Mouse (Mus musculus) hindbrain, embryonic 14.5 days (tissue): ENCODE measurements around the gene Hbq1b. TPM values are rescaled to one million over a fixed set of nuclear protein-coding genes. Genes with fewer than 3 reads are reported as not detected.

Experiments used
- ATAC-seq: fragments of 200-750 bp; cut with Nextera tagmentation; 2 replicates; pipeline ENCODE4 v1.8.0; 2017; ENCODE audit warnings: moderate number of reproducible peaks, mild to moderate bottlenecking, moderate TSS enrichment, moderate library complexity; ENCODE audit not compliant: low FRiP score
- DNase-seq: peaks from one replicate; pipeline ENCODE4 v3.0.0-alpha.2; 2015; ENCODE audit warnings: low spot score
- H3K27ac ChIP-seq: fragments of 300-500 bp; sonication (generic); 2 replicates; pipeline ENCODE4 v1.5.1; 2014; ENCODE audit warnings: mild to moderate bottlenecking, moderate library complexity
- H3K27me3 ChIP-seq: fragments of 300-500 bp; sonication (generic); 2 replicates; pipeline ENCODE4 v1.6.1; 2014; ENCODE audit warnings: mild to moderate bottlenecking, low read length, mixed read lengths; ENCODE audit not compliant: control insufficient read depth, insufficient read depth
- H3K36me3 ChIP-seq: fragments of 300-500 bp; sonication (generic); replicated peaks from 2 replicates; pipeline ENCODE4 v1.6.1; 2014; ENCODE audit not compliant: control insufficient read depth, insufficient read depth
- H3K4me1 ChIP-seq: fragments of 300-500 bp; sonication (generic); replicated peaks from 2 replicates; pipeline ENCODE4 v1.6.1; 2014; ENCODE audit warnings: antibody characterized with exemption, low read length, mixed read lengths; ENCODE audit not compliant: control insufficient read depth, insufficient read depth
- H3K4me2 ChIP-seq: fragments of 300-500 bp; sonication (generic); replicated peaks from 2 replicates; pipeline ENCODE4 v1.6.1; 2014; ENCODE audit warnings: mild to moderate bottlenecking, moderate library complexity
- H3K4me3 ChIP-seq: fragments of 300-500 bp; sonication (generic); replicated peaks from 2 replicates; pipeline ENCODE4 v1.5.1; 2014; ENCODE audit warnings: mild to moderate bottlenecking, low read length
- H3K9ac ChIP-seq: fragments of 300-500 bp; sonication (generic); 2 replicates; pipeline ENCODE4 v1.6.1; 2014
- H3K9me3 ChIP-seq: fragments of 300-500 bp; sonication (generic); 2 replicates; pipeline ENCODE4 v1.6.1; 2016; ENCODE audit warnings: low read length; ENCODE audit not compliant: control insufficient read depth
- WGBS: fragments of 180-500 bp; shearing (Covaris S2); extraction: QIAGEN DNeasy Blood & Tissue Kit; methylation state at CpG from one replicate; pipeline ENCODE4 v1.1.7; 2014; 5-methylcytosine and 5-hydroxymethylcytosine counted together
- polyA plus RNA-seq: library from polyadenylated mRNA; unstranded; fragments of >200 nt; fragmentation: Nextera tagmentation; extraction: Ambion mirVana; gene quantifications from 2 replicates; pipeline ENCODE4 v1.2.1, GENCODE M21; 2014

Gene Hbq1b
- polyA plus RNA-seq, 1 experiment from 2014 or later, result 0.82 TPM

DNA sequence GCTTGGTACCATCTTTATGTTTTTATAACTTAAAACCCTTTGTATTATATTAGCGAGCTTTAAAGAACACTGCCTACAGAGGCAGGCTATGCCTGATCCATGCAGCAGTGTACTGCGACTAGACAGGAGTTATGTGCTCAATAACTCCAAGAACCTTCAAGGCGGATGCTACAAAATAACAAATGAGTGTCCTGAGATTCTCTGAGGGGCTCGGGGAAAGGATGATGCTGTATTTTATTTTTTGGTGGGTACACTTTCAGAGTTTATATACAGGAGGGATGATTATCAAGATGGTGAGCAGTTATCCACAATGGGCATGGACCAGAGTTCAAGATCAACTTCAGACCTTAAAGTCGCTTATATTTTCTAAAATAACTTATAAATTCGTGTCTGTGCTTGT lies 20.0 kb upstream of the Hbq1b start:
- Histone ChIP-seq H3K27ac (peak overlapping the region; percentile 92), H3K9ac (peak overlapping the region; percentile 96), H3K36me3 (no peaks in the 10 kb centered on the region; the same call in 1 of the 2 replicates), H3K27me3 (no peaks in the 10 kb centered on the region), H3K4me2 (peak overlapping the region; percentile 60), H3K9me3 (no peaks in the 10 kb centered on the region), H3K4me1 (peaks cover 20% of the 10 kb centered on the region), H3K4me3 (peak overlapping the region; percentile 72)
- no peak for DNase-seq
- 27% methylated on average over 6 of the region's 6 CpGs for WGBS
- no peak for ATAC-seq

DNA sequence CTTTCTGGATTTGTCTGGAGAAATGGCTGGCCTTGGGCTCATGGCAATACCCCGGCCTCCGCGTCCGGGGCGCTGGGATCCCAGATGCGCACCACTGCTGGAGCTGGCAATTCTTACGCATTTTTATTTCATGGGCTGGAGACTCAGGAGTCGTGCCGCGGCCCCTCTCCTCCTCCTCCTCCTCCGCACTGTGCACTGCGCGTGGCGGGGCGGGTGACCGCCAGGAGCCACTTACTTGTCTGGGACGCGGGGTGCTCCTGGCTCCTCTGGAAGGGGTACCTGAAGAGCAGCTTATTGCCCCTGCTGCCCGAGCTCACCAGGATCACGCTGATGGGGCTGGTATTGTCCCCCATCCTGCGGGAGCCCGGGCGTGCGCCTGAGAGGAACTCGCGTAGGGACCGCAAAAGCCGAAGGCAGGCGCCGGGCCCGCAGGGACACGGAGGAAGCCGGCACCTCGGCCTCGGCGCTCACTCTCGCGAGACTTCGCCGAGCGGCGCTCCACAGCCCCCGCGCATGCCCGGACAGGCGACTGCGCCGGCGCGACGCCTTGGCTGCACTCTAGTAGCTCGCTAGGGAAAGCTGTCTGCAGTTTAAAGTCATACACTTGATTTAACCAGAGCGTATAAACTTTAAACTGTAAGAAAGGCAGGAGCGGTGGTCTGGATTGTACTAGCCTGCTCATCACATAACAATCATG lies 19.4 kb upstream of the Hbq1b start, which contains the start of gene Nprl3:
Gene Nprl3, minus strand, starts transcription at position 520 of the 697 bp plus-strand sequence.
- ATAC-seq (peak; percentile 99), DNase-seq (peak; percentile 95)
- H3K27me3 ChIP-seq, result no peaks in the 10 kb centered on the region
- H3K36me3 ChIP-seq, result no peaks in the 10 kb centered on the region
- WGBS, result under 1% methylated on average over 54 of the region's 54 CpGs
- H3K9me3 ChIP-seq, result no peaks in the 10 kb centered on the region
- H3K27ac ChIP-seq, result peak within 1 kb of the TSS; percentile 92
- peak within 1 kb of the TSS; percentile 60 for H3K4me2 ChIP-seq
- H3K9ac ChIP-seq, result peak within 1 kb of the TSS; percentile 96
- peak within 1 kb of the TSS; percentile 72 for H3K4me3 ChIP-seq
- peaks cover 20% of the 10 kb centered on the region for H3K4me1 ChIP-seq

DNA sequence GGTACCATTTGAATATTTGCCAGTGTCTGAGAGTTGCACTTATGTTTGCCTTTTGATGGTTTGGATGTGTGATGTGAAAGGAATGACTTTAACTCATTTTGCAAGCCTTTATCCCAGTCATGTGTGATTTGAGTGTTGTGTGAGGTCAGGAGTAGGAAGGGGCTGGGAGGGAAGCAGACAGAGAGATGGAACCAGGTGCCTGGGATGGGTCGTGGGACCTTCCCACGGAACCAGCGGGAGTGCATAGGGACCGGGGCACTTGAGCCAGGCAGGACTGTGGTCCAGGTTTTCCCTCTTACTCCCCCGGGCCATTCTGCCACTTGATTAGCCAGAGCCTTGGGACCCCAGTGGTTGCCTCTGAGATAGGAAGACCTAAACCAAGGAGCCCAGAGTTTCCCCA lies 18.8 kb upstream of the Hbq1b start:
- DNase-seq (no peak), ATAC-seq (peak; percentile 25; the same call in 1 of the 2 replicates)

DNA sequence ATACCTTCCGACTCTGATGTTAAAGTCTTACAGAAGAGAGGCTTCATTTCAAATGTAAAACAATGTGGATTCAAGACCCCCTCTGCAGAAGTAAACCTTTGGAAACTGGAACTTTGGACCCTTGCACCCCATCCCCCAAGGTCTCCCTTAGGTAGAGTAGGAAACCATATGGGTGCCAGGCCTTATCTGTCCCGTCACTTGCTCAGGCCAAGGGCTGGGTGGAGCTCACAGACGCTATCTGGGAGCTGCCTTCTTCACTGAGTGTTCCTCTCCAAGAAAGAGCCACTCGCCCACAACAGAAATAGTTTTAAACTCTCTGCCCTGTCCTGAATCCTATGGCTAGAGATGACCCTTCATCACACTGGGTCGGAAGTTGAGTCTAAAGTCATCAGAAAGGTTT lies 17.8 kb upstream of the Hbq1b start:
- Histone ChIP-seq H3K27me3 (no peaks in the 10 kb centered on the region), H3K9ac (no peak overlapping the region), H3K9me3 (no peaks in the 10 kb centered on the region), H3K27ac (no peak overlapping the region), H3K36me3 (no peaks in the 10 kb centered on the region), H3K4me3 (no peak overlapping the region), H3K4me1 (peaks cover 20% of the 10 kb centered on the region), H3K4me2 (no peak overlapping the region)
- ATAC-seq (no peak), DNase-seq (no peak)
- WGBS, result 88% methylated on average over 5 of the region's 5 CpGs

More for the DNA sequence above, 18.8 kb upstream of the Hbq1b start:
- Histone ChIP-seq H3K36me3 (no peaks in the 10 kb centered on the region), H3K9ac (peak overlapping the region; percentile 96), H3K9me3 (no peaks in the 10 kb centered on the region), H3K27ac (peak overlapping the region; percentile 92), H3K4me3 (peak overlapping the region; percentile 72), H3K27me3 (no peaks in the 10 kb centered on the region), H3K4me1 (peaks cover 20% of the 10 kb centered on the region), H3K4me2 (peak overlapping the region; percentile 60)
- 24% methylated on average over 5 of the region's 5 CpGs for WGBS

DNA sequence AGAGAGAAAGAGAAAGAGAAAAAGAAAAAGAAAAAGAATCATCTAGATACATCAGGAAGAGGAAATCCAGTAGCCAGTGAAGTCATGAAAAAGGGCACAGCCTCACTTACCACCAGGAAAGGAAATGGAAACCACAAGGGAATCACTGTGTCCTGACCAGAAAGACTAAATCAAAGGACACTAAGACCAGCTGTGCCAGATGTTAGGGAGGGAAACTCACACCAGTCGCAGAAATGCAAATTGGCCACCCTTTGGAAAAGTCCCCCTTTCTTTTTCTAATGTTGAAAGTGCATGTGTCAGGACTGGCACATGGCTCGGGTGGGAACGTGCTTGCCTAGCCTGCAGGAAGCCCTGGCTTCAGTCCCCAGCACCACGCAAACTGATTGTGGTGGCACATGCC lies 15.6 kb upstream of the Hbq1b start:
- no peak for DNase-seq
- Histone ChIP-seq H3K4me3 (no peak overlapping the region), H3K9ac (no peak overlapping the region), H3K27ac (no peak overlapping the region), H3K27me3 (no peaks in the 10 kb centered on the region), H3K4me1 (peaks cover 11% of the 10 kb centered on the region), H3K36me3 (no peaks in the 10 kb centered on the region), H3K4me2 (no peak overlapping the region), H3K9me3 (no peaks in the 10 kb centered on the region)
- no peak for ATAC-seq
- 46% methylated on average over 4 of the region's 4 CpGs for WGBS

DNA sequence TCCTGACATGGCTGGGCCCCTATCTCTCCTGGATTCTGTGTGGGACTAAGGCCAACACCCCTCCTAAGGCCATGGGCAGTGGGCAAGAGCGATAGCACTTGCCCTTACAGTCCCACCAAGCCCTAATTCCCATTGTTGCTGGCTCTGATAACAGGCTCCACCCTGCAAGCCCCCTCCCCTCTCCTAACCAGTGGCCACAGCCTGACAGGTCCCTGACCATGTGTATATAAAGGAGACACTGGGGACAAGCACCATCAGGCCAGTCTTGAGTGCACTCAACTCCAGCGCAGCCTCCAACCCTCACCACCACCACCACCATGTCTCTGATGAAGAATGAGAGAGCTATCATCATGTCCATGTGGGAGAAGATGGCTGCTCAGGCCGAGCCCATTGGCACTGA lies 10.4 kb upstream of the Hbq1b start, which contains the start of gene Hba-x:
Gene Hba-x, plus strand, starts transcription at position 54 of the 400 bp plus-strand sequence.
- WGBS, result 77% methylated on average over 3 of the region's 3 CpGs
- no peak within 1 kb of the TSS for H3K4me3 ChIP-seq
- H3K9ac ChIP-seq, result no peak within 1 kb of the TSS
- no peak within 1 kb of the TSS for H3K27ac ChIP-seq
- no peak for ATAC-seq
- H3K36me3 ChIP-seq, result no peaks in the 10 kb centered on the region
- no peaks in the 10 kb centered on the region for H3K9me3 ChIP-seq
- H3K27me3 ChIP-seq, result no peaks in the 10 kb centered on the region
- no peaks in the 10 kb centered on the region for H3K4me1 ChIP-seq
- no peak for DNase-seq
- H3K4me2 ChIP-seq, result no peak within 1 kb of the TSS

DNA sequence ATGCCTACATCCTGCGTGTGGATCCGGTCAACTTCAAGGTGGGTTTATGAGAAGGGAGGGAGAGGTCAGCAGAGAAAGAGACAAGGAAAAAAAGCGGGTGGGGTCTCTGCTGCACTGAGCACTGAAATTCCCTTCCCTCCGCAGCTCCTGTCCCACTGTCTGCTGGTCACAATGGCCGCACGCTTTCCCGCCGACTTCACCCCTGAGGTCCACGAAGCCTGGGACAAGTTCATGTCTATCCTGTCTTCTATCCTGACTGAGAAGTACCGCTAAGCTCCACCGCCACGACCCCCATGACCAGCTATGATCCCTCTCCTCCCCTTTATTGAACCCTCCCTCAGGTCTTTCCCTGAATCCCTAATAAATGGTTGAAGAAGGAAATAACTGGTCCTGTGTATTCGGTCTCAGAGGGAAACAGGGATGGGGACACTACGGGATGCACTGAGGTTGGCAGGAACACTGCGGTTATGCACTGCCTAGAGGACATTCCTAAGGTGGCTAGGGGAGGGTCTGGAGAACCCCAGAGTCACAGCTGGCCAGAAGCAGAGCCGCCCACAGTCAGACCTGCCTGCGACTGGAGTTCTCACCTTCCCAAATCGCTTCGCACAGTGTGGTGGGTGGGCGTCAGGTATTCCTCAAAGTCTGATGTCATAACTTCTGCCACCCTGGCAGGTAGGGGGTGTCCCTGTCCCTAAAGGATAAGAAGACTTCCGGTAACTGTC lies 8.9 kb upstream of the Hbq1b start:
- Histone ChIP-seq H3K9me3 (no peaks in the 10 kb centered on the region), H3K4me1 (no peaks in the 10 kb centered on the region), H3K4me2 (no peak overlapping the region), H3K27me3 (no peaks in the 10 kb centered on the region), H3K4me3 (no peak overlapping the region), H3K9ac (no peak overlapping the region), H3K36me3 (no peaks in the 10 kb centered on the region), H3K27ac (no peak overlapping the region)
- 72% methylated on average over 21 of the region's 21 CpGs for WGBS
- DNase-seq, result no peak
- ATAC-seq, result no peak

DNA sequence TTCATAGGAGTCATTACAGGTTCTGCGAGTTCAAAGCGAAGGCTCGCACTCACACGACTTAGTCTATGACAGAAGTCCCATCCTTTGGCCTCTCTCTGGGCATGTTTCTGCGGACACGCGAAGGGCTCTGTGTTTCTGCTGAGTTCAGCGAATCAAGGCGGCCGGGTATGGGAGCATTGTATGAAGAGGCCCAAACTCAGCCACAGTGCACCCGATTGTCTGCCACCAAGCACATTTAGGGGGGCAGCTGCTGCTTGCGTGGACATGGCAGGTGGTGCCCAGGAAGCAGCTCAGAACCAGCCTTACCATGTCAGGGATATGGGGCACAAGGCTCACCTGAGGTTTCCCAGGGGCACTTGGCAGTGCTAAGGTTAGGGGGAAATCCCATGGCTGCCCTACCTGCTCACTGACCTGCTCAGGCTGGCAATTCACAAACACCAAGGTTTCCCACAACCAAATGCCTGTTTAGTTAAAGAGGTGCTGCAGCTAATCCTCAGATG lies 8.3 kb upstream of the Hbq1b start:
- 86% methylated on average over 12 of the region's 12 CpGs for WGBS
- Histone ChIP-seq H3K36me3 (no peaks in the 10 kb centered on the region), H3K4me3 (no peak overlapping the region), H3K27ac (no peak overlapping the region), H3K9me3 (no peaks in the 10 kb centered on the region), H3K27me3 (no peaks in the 10 kb centered on the region), H3K4me2 (no peak overlapping the region), H3K9ac (no peak overlapping the region), H3K4me1 (no peaks in the 10 kb centered on the region)
- ATAC-seq (no peak), DNase-seq (no peak)

DNA sequence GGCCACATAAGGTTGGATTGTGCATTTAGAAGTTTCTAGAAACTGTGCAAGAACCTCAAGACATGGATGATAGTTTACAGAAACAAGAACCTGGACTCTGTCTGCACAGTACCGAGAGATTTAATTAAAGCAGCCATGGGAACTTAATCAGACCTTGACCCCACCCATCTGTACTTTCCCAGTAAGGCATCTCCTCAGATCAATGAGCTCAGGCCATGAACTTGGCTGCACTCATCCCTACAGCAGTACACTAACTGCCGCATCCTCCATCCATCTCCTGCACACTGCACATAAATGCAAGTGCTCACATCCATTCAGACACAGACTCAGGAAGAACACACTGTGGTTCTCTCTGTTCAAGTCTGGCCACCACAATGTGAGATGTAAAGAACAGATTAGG lies 6.1 kb upstream of the Hbq1b start:
- no peaks in the 10 kb centered on the region for H3K36me3 ChIP-seq
- no peak for ATAC-seq
- WGBS, result 76% methylated on average over 2 of the region's 2 CpGs
- H3K27me3 ChIP-seq, result no peaks in the 10 kb centered on the region
- H3K4me3 ChIP-seq, result no peak overlapping the region
- H3K27ac ChIP-seq, result no peak overlapping the region
- no peaks in the 10 kb centered on the region for H3K9me3 ChIP-seq
- no peaks in the 10 kb centered on the region for H3K4me1 ChIP-seq
- no peak overlapping the region for H3K9ac ChIP-seq
- no peak overlapping the region for H3K4me2 ChIP-seq
- DNase-seq, result no peak
